Mouse (Mus musculus): ENCODE data around the gene Tmem14a.
A peak's percentile ranks its signal among the peaks of the same experiment; 100 is the strongest.
"Not testable (repeated sequence)": the region's sequence is repeated elsewhere in the genome, so short reads cannot be mapped to it uniquely, and the experiment has no call there.

Tmem14a gene

DNA sequence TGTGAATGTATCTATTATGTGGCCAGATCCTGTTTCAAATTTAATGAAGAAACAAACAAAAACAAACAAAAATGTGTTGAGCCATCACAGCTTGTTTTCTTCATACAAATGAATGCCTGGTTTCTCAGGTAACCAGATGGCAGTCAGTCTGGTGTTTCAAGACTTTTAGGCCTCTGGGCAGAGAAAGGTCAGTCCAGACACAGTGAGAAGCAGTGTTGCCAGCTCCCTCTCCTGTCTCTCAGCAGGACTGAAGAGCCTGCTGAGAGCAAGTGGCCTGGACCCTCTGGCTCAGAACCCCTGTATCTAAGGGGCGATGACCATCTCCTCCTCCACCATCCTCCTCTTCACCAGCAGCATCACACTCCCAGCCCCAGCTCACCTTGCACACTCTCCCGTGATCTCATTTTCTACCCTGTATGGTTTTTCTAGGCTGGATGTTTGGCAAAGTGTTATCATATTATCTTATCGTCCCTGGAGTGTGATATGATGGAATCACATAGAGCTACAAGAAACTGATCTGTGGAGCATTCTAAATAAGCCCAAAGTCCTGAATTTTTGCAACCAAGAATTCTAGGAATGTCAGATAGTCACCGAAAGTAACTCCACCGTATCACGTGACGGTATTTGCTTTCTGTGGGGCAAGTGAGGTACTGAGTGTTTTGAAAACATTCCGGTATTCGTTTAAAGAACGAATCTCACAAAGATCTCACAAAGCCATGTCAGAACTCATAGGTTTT, 34.4 kb downstream of the Tmem14a start:
- no peak for DNase-seq (ENCODE audit: extremely low read depth, insufficient read length, low spot score)

DNA sequence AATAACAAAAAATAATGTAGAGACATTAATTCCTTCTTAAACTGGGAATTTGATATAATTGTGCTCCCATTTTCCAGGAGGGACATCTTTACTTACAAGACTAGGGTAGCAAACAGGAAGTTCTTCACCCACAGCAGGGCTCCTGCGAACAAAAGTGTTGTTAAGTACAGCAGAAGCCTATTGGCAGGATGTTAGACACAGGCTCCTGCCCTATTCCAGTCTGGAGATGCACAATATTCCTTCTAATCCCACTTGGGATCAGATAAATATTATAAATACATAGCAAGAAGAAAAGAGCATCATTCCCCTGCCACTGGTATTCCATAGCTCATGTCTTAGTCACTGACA, 34.9 kb downstream of the Tmem14a start:
- DNase-seq (ENCODE audit: extremely low read depth, insufficient read length, low spot score), result no peak

DNA sequence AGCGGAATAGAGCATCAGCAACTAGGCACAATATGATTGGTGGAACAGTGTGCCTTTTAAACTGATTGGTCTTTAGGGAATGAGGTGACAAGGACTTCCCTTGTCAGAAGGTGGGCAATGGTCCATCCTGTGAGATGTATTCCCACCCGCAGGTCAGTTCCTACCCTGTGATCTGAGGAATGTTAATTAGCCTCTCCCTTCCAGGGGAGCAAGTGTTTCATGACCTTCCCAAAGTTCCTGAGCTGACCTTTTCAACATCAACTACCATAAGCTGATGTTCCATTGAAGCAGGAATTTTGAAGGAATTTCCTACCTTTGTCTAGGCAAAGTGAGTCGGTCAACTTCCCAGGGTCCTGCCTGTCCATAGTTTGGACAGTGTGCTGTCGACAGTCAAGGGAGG, 35.5 kb downstream of the Tmem14a start:
- DNase-seq (ENCODE audit: extremely low read depth, insufficient read length, low spot score), result no peak

DNA sequence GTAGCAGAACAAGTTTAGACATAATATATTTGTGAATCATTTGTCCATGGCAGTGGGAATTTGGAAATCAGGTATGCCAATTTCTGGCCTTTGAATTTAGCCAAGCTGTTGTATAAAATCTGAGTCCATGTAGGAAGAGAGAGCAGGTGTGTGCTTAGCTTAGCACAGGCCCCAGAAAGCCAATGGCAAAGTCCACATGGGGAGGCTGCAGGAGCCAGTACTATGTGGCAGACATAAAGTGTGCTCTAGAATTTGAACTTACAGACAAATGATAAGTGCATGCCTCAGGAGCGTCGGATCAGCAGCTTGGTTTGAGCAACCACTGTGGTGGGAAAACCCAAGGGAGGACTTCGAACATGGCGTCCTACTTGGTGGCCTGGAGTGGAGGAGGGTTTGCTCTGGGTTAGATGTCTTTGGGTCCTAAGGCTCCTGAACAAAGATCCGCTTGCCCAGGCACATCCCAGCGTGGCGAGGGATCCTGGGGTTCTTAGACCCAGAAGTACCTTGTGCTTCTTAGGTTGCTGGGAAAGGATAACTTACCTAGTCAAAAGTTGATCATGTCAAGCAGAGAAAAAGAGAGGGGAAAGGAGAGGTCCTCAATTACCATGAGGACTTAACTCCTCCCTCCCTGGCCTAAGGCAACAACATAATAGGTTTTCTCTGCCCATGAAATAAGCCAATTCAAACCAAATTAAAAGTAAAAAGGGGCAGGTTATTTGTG, 37.4 kb downstream of the Tmem14a start:
- no peak for DNase-seq (ENCODE audit: extremely low read depth, insufficient read length, low spot score)

DNA sequence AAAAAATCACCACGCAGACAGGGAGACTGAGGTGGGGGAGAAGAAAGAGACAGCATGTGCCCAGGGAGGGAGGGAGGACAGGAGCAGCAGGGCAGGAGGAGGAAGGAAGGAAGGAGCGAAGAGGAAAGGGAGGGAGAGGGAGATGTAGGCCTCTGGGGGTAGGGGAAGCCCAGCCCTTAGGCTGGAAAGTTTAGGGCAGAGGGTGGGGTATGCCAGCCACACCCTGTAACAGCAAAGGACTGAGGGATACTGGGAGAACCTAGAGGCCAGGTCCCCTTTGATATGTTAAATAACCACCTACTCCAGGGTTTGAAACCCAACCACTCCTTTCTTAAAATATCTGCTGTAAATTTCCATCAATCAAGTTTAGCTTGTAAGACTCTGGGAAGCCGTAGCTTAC, 38.0 kb downstream of the Tmem14a start:
- DNase-seq (ENCODE audit: extremely low read depth, insufficient read length, low spot score), result no peak

DNA sequence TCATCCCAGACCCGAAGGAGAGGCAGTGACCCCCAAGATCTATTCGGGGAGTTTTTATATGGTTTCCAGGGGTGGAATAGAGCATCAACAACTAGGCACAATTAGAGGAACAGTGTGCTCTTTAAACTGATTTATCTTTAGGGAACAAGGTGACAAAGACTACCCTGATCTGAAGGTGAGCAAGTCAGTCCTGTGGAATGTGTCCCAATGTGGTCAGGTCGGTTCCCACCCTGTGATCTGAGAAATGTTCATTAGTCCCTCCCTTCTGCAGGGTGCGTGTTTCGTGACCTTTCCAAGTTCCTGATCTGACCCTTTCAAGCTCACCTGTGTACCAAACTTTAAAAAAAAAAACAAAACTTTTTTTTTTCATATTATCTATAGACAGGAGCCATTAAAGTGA, 38.5 kb downstream of the Tmem14a start:
- no peak for DNase-seq (ENCODE audit: extremely low read depth, insufficient read length, low spot score)

DNA sequence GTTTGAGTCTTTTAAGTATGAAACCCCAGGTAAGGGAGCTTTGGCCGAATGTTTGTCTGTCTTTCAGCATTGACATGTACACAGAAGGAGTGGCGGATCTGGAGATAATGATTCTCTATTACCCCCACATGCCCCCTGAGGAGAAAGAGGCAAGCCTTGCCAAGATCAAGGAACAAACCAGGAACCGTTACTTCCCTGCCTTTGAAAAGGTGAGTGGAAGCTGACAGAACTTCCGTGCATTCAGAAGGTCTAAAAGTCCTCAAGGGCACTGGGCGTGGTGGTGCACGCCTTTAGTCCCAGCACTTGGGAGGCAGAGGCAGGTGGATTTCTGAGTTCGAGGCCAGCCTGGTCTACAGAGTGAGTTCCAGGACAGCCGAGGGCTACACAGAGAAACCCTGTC, 41.6 kb downstream of the Tmem14a start:
- not testable (repeated sequence) for DNase-seq (ENCODE audit: extremely low read depth, insufficient read length, low spot score)

DNA sequence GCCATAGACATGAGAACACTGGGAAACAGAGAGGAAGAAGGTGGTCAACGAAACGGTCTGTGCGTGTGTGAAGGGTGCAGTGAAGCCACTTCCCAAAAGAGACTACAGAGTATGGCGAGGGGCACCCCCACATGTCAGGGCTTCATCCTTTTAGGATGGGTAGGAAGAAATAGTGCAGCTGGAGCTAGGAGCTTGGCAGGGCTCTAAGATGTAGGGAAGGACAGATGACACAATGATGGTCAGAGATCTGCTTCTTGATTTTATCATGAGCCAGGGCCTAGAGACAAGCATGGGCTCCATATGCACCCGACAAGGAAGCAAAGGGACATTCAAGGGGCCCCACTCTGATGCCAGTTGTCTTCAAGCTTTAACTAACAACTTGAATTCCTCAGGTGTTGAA, 44.0 kb downstream of the Tmem14a start:
- DNase-seq (ENCODE audit: extremely low read depth, insufficient read length, low spot score), result no peak

DNA sequence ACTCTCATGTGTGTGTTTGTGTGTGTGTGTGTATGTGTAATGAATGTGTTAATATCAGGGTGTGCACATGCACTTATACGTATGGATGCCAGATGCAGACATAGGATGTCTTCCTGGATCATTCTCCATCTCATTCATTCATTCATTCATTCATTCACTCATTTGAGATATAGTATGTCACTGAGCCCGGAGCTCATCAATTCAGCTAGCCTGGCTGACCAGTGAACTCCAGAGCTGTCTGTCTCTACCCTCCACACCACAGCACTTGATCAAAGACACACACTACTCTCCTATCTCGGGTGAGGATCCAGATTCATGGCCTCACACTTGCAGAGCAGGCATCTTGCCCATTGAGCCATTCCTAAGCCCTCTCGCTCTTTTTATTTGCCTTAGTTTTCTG, 45.6 kb downstream of the Tmem14a start:
- DNase-seq (ENCODE audit: extremely low read depth, insufficient read length, low spot score), result no peak

DNA sequence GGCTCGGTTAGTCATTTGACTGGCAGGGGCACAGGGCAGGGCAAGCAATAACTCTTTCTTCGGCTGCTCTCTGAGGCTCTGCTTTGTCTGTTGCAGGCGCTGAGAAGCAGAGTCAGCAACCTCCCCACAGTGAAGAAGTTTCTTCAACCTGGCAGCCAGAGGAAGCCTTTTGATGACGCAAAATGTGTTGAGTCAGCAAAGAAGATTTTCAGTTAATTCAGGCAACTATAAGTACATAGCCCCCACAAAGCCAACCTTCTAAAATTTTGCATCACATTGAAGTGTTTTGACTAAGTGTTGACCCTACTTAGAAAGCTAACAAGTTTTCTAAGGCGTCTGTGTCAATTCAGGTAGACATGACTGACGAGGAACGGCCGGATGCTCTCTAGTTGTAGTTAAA, 46.4 kb downstream of the Tmem14a start:
- DNase-seq (ENCODE audit: extremely low read depth, insufficient read length, low spot score), result no peak

DNA sequence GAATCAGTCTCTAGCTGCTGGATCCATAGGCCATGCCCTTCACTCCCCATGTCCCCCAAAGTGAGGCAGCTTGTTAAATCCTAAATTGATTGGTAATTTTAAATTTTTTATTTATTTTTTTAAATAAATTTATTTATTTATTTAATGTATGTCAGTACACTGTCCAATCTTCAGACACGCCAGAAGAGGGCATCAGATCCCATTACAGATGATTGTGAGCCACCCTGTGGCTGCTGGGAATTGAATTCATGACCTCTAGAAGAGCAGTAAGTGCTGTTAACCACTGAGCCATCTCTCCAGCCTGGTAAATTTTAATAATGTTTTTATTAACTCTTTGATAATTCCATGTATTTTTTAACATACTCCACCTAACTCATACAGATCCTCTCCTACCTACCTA, 48.4 kb downstream of the Tmem14a start:
- no peak for DNase-seq (ENCODE audit: extremely low read depth, insufficient read length, low spot score)

DNA sequence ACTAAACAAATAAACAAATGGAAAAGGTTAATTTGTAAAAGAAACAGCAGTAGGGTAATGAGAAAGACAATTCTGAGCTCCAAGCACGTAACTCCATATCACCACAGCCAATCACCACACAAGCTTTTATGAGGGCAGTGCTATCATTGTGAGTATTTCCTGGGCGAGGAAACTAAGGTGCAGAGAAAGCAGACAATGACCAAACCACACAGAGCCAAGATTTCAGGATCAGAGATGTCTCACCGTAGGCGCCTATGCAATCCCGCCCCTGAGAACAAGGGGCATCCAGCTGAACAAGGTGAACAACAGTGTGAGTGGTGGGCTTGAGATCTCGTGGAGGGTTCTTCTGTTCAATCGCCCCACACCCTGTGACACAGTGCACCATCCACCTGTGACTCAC, 49.1 kb downstream of the Tmem14a start:
- DNase-seq (ENCODE audit: extremely low read depth, insufficient read length, low spot score), result not testable (repeated sequence)

DNA sequence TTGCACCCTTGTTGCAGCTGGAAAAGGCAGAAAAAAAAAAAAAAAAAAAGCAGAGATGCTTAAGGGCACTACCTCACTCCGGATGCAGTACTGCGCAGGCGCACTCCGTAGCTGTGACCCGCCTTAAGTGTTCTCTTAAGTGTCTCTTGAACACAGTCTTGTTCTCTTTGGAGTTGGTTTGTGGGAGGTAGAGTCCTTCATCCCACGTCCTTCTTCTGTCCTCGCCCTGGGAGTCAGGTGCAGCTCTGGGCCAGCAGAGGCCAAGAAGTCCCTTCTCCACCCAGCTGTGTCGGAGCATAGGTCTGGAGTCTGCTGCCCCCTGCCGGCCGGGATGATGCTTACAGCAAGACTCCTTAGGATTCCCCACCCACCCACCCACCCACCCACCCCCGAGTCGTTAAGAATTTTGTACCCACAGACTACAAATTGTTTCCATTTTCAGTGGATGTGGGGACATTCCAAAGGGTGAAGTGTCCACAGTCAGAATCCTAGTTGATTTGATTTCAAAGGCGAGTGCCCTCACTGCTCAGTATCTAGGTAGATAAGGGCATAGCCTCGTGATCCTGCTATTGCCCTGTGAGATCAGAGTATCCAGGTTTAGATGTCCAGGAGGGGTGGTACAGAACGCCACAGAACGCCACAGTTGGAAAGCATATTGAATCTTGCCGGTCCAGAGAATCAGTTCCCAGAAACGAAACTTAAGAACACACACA, 53.1 kb downstream of the Tmem14a start:
- DNase-seq (ENCODE audit: extremely low read depth, insufficient read length, low spot score), result peak; percentile 14

DNA sequence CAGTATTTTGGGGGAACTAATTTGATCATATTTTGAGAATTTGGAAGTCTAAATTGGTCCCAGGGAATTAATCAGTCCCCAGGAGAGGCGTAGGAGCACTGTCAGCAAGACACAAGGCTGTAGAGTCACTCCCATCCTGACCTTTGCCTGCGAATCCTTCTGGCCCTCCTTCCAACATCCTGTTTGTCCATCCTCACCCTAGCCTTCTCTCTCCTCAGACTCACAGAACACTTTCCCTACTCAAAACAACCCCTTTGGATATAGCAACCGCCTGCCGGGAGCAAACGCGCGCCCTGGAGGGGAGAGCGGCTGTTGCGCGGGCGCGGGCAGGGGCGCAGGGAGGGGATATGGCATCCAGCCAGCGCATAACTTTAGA, 53.7 kb downstream of the Tmem14a start:
- DNase-seq (ENCODE audit: extremely low read depth, insufficient read length, low spot score), result no peak

DNA sequence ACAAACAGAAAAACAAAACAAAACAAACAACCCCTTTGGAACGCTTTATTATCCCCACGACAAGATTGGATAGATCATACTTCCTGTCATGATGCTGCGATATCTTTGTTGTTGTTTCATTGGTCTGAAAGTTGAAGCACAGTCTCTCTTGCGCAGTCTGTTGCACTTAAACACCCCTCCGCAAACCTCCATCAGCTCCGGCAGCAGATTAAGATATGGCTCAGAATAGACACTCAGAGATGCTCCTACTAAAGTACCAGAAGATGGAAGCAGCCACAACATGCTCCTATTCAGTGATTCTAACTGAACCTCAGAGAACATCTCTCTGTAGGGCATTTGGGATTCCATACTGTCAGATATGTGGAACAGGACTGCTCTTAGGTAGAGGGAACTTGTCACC, 54.7 kb downstream of the Tmem14a start:
- no peak for DNase-seq (ENCODE audit: extremely low read depth, insufficient read length, low spot score)

DNA sequence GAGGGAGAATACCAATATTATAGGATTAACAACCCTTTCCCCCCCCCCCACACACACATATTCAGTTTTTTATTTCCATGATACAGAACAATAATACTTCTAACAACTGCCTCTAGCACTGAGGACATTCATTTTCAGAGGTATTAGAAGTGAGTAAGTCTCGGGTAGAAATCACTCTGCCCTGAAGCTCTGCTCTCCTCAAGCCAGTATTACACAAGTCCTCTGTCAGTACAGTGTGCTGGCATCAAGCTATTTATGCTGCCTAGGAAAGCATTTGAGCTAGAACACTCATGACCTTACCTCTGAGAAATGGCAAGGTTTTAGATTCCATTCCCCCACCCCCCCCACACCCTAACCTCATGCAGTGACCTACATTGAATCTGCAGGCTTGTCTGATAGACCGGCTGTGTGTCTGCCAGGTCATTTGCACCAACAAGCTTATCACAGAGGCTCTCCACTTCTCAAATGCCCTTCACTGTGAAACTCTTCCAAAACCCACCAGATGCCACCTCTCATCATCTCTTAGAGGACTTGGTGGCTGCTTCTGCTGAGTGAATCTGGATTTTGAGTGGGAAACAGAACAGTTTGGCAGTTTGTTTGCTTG, 56.2 kb downstream of the Tmem14a start:
- no peak for DNase-seq (ENCODE audit: extremely low read depth, insufficient read length, low spot score)

DNA sequence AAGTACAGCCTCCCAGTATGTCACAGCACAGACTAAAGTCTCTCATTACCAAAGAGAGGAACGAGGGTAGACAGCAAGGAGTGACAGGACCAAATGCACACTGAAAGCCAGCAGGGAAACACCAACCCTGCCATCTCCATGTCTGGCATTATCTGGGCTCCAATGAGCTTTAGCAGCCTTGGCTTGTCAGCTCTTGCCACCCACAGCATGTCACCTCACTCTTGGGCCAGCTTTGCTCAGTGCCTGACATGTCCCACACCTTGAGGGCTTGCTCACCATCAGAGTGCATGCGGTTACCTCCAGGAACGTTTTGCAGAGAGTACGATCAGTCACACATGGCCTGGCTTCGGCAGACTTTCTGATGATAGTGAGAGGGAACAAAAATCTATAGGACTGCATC, 57.0 kb downstream of the Tmem14a start:
- not testable (repeated sequence) for DNase-seq (ENCODE audit: extremely low read depth, insufficient read length, low spot score)

DNA sequence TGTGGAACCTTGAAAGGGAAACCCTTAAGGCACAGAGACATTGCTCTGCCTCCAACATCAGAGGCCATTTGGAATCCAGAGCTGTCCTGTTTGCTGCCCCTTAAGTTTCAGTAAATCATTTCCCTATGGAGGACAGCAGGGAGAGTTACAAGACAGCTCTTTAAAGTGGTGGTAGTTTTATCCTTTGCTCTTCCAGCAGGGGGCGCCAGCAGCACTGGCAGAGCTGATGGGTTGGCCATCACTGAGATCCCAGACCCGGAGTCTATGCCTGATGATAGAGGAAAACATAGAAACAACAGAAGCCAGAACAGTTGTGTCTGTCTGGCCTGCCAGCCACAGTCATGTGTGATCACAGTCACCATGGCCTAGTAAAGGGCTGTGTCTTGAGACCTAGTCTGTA, 57.8 kb downstream of the Tmem14a start:
- not testable (repeated sequence) for DNase-seq (ENCODE audit: extremely low read depth, insufficient read length, low spot score)
